Mouse (Mus musculus): ENCODE measurements around the gene Etv4. TPM values are rescaled to one million over a fixed set of nuclear protein-coding genes. Genes with fewer than 3 reads are reported as not detected.

Gene Etv4
- 0.09 TPM in 1 of 2 replicates, not detected in the other for polyA plus RNA-seq (2012)

DNA sequence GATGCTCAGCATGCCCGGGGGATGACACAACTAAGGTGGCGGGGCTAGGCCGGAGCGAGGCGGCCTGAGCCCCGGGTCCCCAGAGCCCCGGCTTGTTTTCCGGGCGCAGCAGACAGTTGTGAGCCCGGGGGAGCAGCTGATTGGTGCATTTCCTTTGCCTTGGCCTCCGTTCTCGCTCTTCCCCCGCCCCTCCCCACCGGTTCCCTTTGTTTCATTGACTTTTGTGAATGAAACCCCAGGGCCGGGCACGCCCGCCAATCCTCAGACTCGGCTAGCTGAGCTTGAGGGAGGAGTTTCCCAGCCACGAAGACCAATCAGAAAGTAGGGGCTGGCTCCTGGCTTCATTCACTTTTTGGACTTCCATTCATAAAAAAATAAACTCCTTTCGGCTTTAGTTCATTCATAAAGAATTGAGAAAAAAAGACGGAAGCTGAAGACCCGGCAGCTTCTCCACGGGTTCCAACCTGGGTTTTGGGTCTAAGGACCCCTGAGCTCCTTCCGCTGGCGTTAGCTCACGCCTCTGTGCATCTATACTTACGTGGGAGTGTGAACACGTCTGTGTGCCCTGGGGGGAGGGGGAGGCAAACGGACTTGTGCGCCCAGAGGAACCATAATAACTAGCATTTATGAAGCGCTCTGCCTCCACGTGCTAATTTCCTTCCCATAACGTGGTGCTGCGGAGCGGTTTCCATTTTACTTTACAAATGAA lies at the start of gene Etv4:
Gene Etv4, minus strand, starts transcription at position 229 of the 709 bp plus-strand sequence.
- peak within 1 kb of the TSS; percentile 44 for H3K4me3 ChIP-seq (replicated peaks)
- TF ChIP-seq TAL1 (IDR thresholded peaks at IDR 0.05; ENCODE audit: low read length) (no peak), GATA1 (IDR thresholded peaks at IDR 0.05; ENCODE audit: low read length) (no peak)
- no peaks in the 10 kb centered on the region; the same call in 1 of the 2 replicates for H3K9me3 ChIP-seq (ENCODE audit: control insufficient read depth, low read length)
- peaks cover 7% of the 10 kb centered on the region for H3K4me1 ChIP-seq (ENCODE audit: control insufficient read depth)
- no peaks in the 10 kb centered on the region for H3K36me3 ChIP-seq (ENCODE audit: control insufficient read depth)
- peaks cover 74% of the 10 kb centered on the region for H3K27me3 ChIP-seq (ENCODE audit: control insufficient read depth)

DNA sequence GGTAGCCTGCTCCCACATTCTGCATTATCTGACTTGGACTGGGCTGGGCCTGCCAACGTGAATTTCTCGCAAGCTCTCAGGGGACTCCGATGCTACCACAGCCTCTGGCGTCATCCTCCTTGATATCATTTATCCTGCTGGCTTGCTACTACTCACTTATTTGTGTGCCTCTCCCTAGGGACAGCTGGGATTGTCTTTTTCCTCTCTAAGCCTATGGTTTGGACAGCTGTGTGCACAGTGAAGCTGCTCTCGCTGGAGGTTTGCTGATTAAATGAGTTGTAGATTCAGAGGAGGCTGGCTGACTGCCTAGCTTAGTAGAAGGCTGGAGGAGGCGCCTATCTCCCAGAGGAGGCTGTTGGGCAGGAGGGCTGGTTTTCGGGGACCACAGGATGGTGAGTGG lies 46.8 kb upstream of the Etv4 start:
- Histone ChIP-seq H3K4me1 (ENCODE audit: control insufficient read depth) (no peaks in the 10 kb centered on the region), H3K27me3 (ENCODE audit: control insufficient read depth) (no peaks in the 10 kb centered on the region), H3K9me3 (ENCODE audit: control insufficient read depth, low read length) (no peaks in the 10 kb centered on the region), H3K36me3 (ENCODE audit: control insufficient read depth) (no peaks in the 10 kb centered on the region), H3K4me3 (replicated peaks) (no peak overlapping the region)
- TF ChIP-seq GATA1 (IDR thresholded peaks at IDR 0.05; ENCODE audit: low read length): no peak
- TF ChIP-seq TAL1 (IDR thresholded peaks at IDR 0.05; ENCODE audit: low read length): no peak

GRCm38 (mm10) chr11:101830616-101831015 lies 45.4 kb upstream of the Etv4 start:
- TF ChIP-seq TAL1 (IDR thresholded peaks at IDR 0.05; ENCODE audit: low read length) (no peak), GATA1 (IDR thresholded peaks at IDR 0.05; ENCODE audit: low read length) (no peak)
- Histone ChIP-seq H3K4me3 (replicated peaks) (no peak overlapping the region), H3K4me1 (ENCODE audit: control insufficient read depth) (no peaks in the 10 kb centered on the region), H3K9me3 (ENCODE audit: control insufficient read depth, low read length) (no peaks in the 10 kb centered on the region), H3K36me3 (ENCODE audit: control insufficient read depth) (no peaks in the 10 kb centered on the region), H3K27me3 (ENCODE audit: control insufficient read depth) (no peaks in the 10 kb centered on the region)

DNA sequence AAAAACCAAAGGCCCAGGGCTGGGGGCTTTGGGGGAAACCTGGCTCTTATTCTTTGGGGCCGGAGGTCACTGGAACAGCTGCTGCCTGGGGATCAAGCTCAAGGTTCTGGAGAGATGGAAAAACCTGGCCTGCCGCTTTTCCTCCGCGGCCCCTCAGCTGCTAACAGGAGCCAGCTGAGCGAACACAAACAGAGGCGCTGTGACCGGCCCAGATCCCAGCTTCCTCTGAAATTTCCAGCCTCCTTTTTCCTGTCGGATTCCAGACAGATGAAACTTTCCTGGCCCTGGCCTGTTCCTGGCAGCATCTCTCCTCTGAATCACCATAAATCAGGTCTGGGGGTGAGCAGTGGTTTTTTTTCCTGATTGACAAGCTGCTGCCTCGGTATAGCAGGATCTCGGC lies 44.9 kb upstream of the Etv4 start:
- TF ChIP-seq TAL1 (IDR thresholded peaks at IDR 0.05; ENCODE audit: low read length) (no peak), GATA1 (IDR thresholded peaks at IDR 0.05; ENCODE audit: low read length) (no peak)
- Histone ChIP-seq H3K4me1 (ENCODE audit: control insufficient read depth) (no peaks in the 10 kb centered on the region), H3K4me3 (replicated peaks) (no peak overlapping the region), H3K36me3 (ENCODE audit: control insufficient read depth) (no peaks in the 10 kb centered on the region), H3K9me3 (ENCODE audit: control insufficient read depth, low read length) (no peaks in the 10 kb centered on the region), H3K27me3 (ENCODE audit: control insufficient read depth) (no peaks in the 10 kb centered on the region)

GRCm38 (mm10) chr11:101828718-101829117 lies 43.5 kb upstream of the Etv4 start:
- Histone ChIP-seq H3K4me3 (replicated peaks) (no peak overlapping the region), H3K27me3 (ENCODE audit: control insufficient read depth) (no peaks in the 10 kb centered on the region), H3K9me3 (ENCODE audit: control insufficient read depth, low read length) (no peaks in the 10 kb centered on the region), H3K4me1 (ENCODE audit: control insufficient read depth) (no peaks in the 10 kb centered on the region), H3K36me3 (ENCODE audit: control insufficient read depth) (no peaks in the 10 kb centered on the region)
- no peak for TF ChIP-seq TAL1 (IDR thresholded peaks at IDR 0.05; ENCODE audit: low read length)
- TF ChIP-seq GATA1 (IDR thresholded peaks at IDR 0.05; ENCODE audit: low read length): no peak

GRCm38 (mm10) chr11:101823210-101823609 lies 38.0 kb upstream of the Etv4 start:
- no peaks in the 10 kb centered on the region for H3K27me3 ChIP-seq (ENCODE audit: control insufficient read depth)
- H3K36me3 ChIP-seq (ENCODE audit: control insufficient read depth): no peaks in the 10 kb centered on the region
- TF ChIP-seq TAL1 (IDR thresholded peaks at IDR 0.05; ENCODE audit: low read length) (no peak), GATA1 (IDR thresholded peaks at IDR 0.05; ENCODE audit: low read length) (no peak)
- no peaks in the 10 kb centered on the region for H3K4me1 ChIP-seq (ENCODE audit: control insufficient read depth)
- H3K9me3 ChIP-seq (ENCODE audit: control insufficient read depth, low read length): peaks cover 3% of the 10 kb centered on the region
- H3K4me3 ChIP-seq (replicated peaks): no peak overlapping the region

DNA sequence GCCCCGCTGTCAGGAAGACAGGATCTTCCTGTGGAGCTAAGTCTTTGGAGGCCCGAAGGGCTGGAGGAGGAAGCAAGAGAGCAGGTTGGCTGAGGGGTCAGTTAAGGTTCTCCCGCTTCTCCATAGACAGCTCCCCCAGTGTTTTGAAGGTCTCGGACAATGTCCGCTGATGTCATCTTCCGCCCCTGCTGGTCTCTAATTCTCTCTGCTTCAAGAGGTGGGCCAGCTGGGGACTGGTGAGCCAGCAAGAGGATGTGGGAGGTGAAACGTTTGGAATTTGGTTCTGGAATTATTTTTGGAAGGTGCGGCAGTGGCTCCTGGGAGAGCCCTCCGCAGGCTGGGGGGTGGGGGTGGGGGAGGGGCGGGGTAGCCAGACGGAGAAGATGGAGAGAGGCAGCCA lies 35.7 kb upstream of the Etv4 start:
- no peaks in the 10 kb centered on the region for H3K4me1 ChIP-seq (ENCODE audit: control insufficient read depth)
- H3K4me3 ChIP-seq (replicated peaks): no peak overlapping the region
- H3K36me3 ChIP-seq (ENCODE audit: control insufficient read depth): no peaks in the 10 kb centered on the region
- TF ChIP-seq TAL1 (IDR thresholded peaks at IDR 0.05; ENCODE audit: low read length) (no peak), GATA1 (IDR thresholded peaks at IDR 0.05; ENCODE audit: low read length) (no peak)
- H3K27me3 ChIP-seq (ENCODE audit: control insufficient read depth): peaks cover under 1% of the 10 kb centered on the region; the same call in 1 of the 2 replicates
- peaks cover 3% of the 10 kb centered on the region for H3K9me3 ChIP-seq (ENCODE audit: control insufficient read depth, low read length)

GRCm38 (mm10) chr11:101819853-101820252 lies 34.7 kb upstream of the Etv4 start:
- H3K27me3 ChIP-seq (ENCODE audit: control insufficient read depth): peaks cover 2% of the 10 kb centered on the region; the same call in 1 of the 2 replicates
- H3K4me1 ChIP-seq (ENCODE audit: control insufficient read depth): no peaks in the 10 kb centered on the region
- H3K4me3 ChIP-seq (replicated peaks): no peak overlapping the region
- H3K9me3 ChIP-seq (ENCODE audit: control insufficient read depth, low read length): peaks cover 3% of the 10 kb centered on the region
- TF ChIP-seq TAL1 (IDR thresholded peaks at IDR 0.05; ENCODE audit: low read length) (no peak), GATA1 (IDR thresholded peaks at IDR 0.05; ENCODE audit: low read length) (no peak)
- H3K36me3 ChIP-seq (ENCODE audit: control insufficient read depth): no peaks in the 10 kb centered on the region

DNA sequence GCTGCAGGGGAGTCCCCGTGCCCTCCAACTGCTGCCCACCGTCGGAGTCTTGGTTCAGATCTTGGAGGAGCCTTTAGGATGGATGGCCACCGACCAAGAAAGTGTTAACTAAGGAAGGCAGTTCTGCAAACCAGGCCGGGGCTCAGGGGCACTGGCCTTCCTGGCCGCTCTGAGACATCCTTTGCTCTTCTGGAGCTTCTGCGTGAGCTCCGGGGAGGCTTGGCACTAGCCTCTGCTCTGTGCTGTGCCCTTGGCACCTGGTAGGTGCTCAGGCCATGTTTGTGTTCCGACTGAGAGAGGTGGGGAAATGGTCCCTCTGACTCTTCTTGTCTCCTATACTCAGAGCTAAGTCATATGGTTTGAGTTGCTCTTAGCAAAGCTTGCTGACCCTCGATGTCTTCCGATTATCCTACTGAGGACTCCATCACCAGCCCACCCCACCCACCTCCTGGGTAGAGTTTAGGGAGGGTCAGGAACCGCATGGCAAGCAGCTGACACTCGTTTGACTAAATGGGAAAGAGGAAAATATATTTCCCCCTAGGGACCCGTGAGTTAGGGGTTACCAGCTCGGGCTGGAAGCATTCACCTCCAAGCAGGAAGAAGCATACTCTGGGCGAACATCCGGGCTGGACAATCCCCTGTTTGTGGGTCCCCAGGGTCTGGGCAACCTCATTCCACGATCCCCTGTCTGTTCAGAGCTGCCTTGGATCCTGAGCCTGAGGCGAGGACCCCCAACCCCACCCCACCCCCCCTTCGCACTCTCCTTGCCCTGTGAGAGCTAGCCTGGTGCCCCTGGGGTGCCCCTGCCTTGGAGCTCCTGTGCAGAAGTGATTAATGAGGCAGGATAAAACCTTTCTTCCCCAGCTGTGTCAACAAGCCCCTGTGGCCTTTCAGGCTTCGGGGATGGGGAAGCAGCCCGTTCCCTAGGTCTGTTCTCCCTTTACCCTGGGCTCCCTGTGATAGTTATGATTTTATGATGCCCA lies 30.2 kb upstream of the Etv4 start:
- peaks cover 13% of the 10 kb centered on the region for H3K27me3 ChIP-seq (ENCODE audit: control insufficient read depth)
- H3K4me1 ChIP-seq (ENCODE audit: control insufficient read depth): no peaks in the 10 kb centered on the region
- H3K4me3 ChIP-seq (replicated peaks): no peak overlapping the region
- peaks cover 6% of the 10 kb centered on the region for H3K9me3 ChIP-seq (ENCODE audit: control insufficient read depth, low read length)
- no peaks in the 10 kb centered on the region for H3K36me3 ChIP-seq (ENCODE audit: control insufficient read depth)
- TF ChIP-seq GATA1 (IDR thresholded peaks at IDR 0.05; ENCODE audit: low read length) (no peak), TAL1 (IDR thresholded peaks at IDR 0.05; ENCODE audit: low read length) (no peak)
